Mouse (Mus musculus): ENCODE measurements around the gene Chrnb2. TPM values are rescaled to one million over a fixed set of nuclear protein-coding genes. Genes with fewer than 3 reads are reported as not detected.

Gene Chrnb2
- polyA plus RNA-seq, 1 experiment from 2014 or later = 28.1 TPM

GRCm38 (mm10) chr3:89799476-89799875 lies 35.0 kb upstream of the Chrnb2 start:
- Histone ChIP-seq H3K27ac (no peak overlapping the region), H3K9me3 (no peaks in the 10 kb centered on the region), H3K27me3 (no peaks in the 10 kb centered on the region), H3K4me2 (no peak overlapping the region), H3K9ac (no peak overlapping the region), H3K4me3 (no peak overlapping the region), H3K36me3 (no peaks in the 10 kb centered on the region), H3K4me1 (replicated peaks) (no peaks in the 10 kb centered on the region)
- no peak for ATAC-seq (ENCODE audit: low FRiP score)
- 12% methylated on average over 13 of the region's 13 CpGs for WGBS

DNA sequence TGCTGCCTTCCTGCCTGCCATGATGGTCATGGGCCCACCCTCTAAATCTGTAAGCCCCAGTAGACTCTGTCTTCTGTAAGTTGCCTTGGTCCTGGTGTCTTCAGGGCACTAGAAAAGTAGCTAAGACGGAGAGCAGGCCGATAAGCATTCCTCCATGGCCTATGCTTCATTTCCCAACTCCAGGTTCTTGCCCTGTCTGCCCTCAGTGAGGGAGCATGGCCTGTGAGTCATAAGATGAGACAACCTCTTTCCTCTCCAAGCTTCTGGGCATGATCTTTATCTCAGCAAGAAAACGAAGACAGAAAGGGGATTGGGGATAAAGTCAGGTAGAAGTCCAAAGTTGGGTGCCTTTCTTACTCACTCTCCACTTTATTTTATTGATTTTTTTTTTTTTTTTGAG lies 34.1 kb upstream of the Chrnb2 start:
- Histone ChIP-seq H3K4me1 (replicated peaks) (no peaks in the 10 kb centered on the region), H3K9ac (no peak overlapping the region), H3K27me3 (no peaks in the 10 kb centered on the region), H3K9me3 (no peaks in the 10 kb centered on the region), H3K4me2 (no peak overlapping the region), H3K27ac (no peak overlapping the region), H3K36me3 (no peaks in the 10 kb centered on the region), H3K4me3 (no peak overlapping the region)
- ATAC-seq (ENCODE audit: low FRiP score) = no peak
- WGBS = 88% methylated on average over 3 of the region's 3 CpGs

GRCm38 (mm10) chr3:89796358-89796757 lies 31.9 kb upstream of the Chrnb2 start:
- H3K4me1 ChIP-seq (replicated peaks) = no peaks in the 10 kb centered on the region
- H3K4me2 ChIP-seq = no peak overlapping the region
- H3K27ac ChIP-seq = no peak overlapping the region
- H3K9ac ChIP-seq = no peak overlapping the region
- no peaks in the 10 kb centered on the region for H3K36me3 ChIP-seq
- ATAC-seq (ENCODE audit: low FRiP score) = no peak
- no peak overlapping the region for H3K4me3 ChIP-seq
- H3K9me3 ChIP-seq = no peaks in the 10 kb centered on the region
- WGBS = 64% methylated on average over 4 of the region's 4 CpGs
- no peaks in the 10 kb centered on the region for H3K27me3 ChIP-seq

GRCm38 (mm10) chr3:89795746-89796145 lies 31.3 kb upstream of the Chrnb2 start:
- no peaks in the 10 kb centered on the region for H3K9me3 ChIP-seq
- H3K4me3 ChIP-seq = no peak overlapping the region
- 72% methylated on average over 5 of the region's 5 CpGs for WGBS
- H3K9ac ChIP-seq = no peak overlapping the region
- H3K4me2 ChIP-seq = no peak overlapping the region
- H3K36me3 ChIP-seq = no peaks in the 10 kb centered on the region
- no peaks in the 10 kb centered on the region for H3K4me1 ChIP-seq (replicated peaks)
- no peak overlapping the region for H3K27ac ChIP-seq
- no peaks in the 10 kb centered on the region for H3K27me3 ChIP-seq
- ATAC-seq (ENCODE audit: low FRiP score) = no peak

GRCm38 (mm10) chr3:89794616-89795015 lies 30.2 kb upstream of the Chrnb2 start:
- Histone ChIP-seq H3K4me3 (no peak overlapping the region), H3K4me2 (no peak overlapping the region), H3K9ac (no peak overlapping the region), H3K36me3 (no peaks in the 10 kb centered on the region), H3K9me3 (no peaks in the 10 kb centered on the region), H3K27ac (no peak overlapping the region), H3K27me3 (no peaks in the 10 kb centered on the region), H3K4me1 (replicated peaks) (no peaks in the 10 kb centered on the region)
- no peak for ATAC-seq (ENCODE audit: low FRiP score)
- WGBS = 62% methylated on average over 2 of the region's 2 CpGs

DNA sequence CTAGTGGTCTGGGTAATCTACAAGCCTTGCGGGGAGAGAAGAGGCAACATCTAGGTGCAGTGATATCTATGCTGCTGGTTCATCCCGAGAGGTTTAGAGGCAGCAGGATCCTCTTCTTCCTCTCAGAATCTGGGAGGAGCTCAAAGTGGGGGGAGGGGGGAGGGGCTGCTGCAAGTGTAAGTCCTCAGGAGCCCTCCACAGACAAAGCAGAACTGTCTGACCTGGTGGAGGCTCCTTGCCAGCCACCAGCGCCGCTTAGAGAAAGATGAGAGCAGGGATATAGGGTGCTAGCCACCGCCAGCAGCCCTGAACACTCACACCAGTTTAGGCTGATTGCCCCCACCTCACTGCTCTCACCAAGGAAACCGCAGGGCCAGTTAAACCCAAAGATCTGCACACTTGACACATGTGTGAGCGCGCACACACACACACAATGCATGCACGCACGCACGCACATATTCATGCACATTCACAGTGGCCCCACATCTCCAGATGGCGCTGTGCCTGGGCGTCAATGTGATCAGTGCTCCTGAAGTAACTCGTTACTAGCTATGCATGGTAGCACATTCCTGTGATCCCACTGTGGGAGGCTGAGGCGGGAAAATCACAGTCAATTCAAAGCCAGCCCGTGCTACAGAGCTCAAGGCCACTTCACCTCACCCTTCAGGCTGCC lies 24.4 kb upstream of the Chrnb2 start:
- ATAC-seq (ENCODE audit: low FRiP score) = no peak
- Histone ChIP-seq H3K27me3 (no peaks in the 10 kb centered on the region), H3K4me2 (no peak overlapping the region), H3K9ac (no peak overlapping the region), H3K4me3 (no peak overlapping the region), H3K27ac (no peak overlapping the region), H3K4me1 (replicated peaks) (peaks cover 9% of the 10 kb centered on the region), H3K9me3 (no peaks in the 10 kb centered on the region), H3K36me3 (peaks cover 3% of the 10 kb centered on the region)
- 76% methylated on average over 16 of the region's 16 CpGs for WGBS

- Histone ChIP-seq H3K36me3 (peaks cover 29% of the 10 kb centered on the region), H3K27ac (no peak overlapping the region), H3K4me3 (no peak overlapping the region), H3K9me3 (no peaks in the 10 kb centered on the region), H3K27me3 (no peaks in the 10 kb centered on the region), H3K4me1 (replicated peaks) (peaks cover 9% of the 10 kb centered on the region), H3K4me2 (no peak overlapping the region), H3K9ac (no peak overlapping the region)
- WGBS = 84% methylated on average over 6 of the region's 6 CpGs
- ATAC-seq (ENCODE audit: low FRiP score) = no peak
Observed at GRCm38 (mm10) chr3:89786275-89786674, 21.8 kb upstream of the Chrnb2 start.

DNA sequence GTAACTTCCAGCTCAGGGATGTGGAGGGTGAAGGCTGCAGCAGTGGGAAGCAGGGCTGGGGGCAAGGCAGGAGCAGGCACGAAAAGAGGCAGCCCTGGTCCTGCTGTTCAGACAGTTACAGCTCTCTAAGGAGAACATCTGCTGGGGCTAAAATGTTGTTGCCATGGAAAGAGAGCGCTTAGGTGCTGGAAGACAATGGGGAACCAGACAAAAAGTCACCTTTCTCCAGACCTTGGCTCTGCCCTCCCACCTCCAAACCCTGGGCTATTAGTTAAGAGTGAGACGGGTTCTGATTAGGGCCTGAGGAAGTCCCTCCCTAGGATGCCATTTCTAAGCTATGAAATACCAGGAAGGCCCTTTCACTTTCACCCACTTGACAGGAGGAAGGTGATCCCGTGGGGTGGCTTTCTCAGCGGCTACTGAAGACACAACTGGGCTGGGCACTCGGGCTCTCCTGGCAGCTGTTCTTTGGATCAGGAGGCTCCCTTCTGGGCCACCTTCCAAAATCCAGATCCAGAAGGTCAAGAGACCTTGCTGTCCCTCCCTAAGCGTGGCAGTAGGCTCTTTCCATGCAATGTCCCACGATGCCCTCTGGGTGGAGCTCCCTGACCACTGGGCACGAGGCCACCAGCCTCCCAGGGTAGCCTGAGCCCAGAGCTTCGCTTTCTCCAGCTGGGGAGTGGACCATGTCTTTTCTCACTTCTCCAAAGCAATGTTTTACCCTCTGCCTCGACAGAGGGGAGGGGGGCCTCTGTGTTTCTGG lies 20.7 kb upstream of the Chrnb2 start:
- Histone ChIP-seq H3K4me3 (no peak overlapping the region), H3K27ac (no peak overlapping the region), H3K9ac (peak overlapping the region; percentile 24; the same call in 1 of the 2 replicates), H3K4me1 (replicated peaks) (peaks cover 9% of the 10 kb centered on the region), H3K9me3 (no peaks in the 10 kb centered on the region), H3K27me3 (no peaks in the 10 kb centered on the region), H3K4me2 (no peak overlapping the region), H3K36me3 (peaks cover 40% of the 10 kb centered on the region)
- 28% methylated on average over 11 of the region's 11 CpGs for WGBS
- no peak for ATAC-seq (ENCODE audit: low FRiP score)

GRCm38 (mm10) chr3:89781640-89782039 lies 17.2 kb upstream of the Chrnb2 start:
- peaks cover 10% of the 10 kb centered on the region for H3K4me1 ChIP-seq (replicated peaks)
- no peak overlapping the region for H3K4me2 ChIP-seq
- no peak overlapping the region for H3K9ac ChIP-seq
- H3K36me3 ChIP-seq = peaks cover 74% of the 10 kb centered on the region
- WGBS = 89% methylated on average over 5 of the region's 5 CpGs
- H3K4me3 ChIP-seq = no peak overlapping the region
- H3K9me3 ChIP-seq = no peaks in the 10 kb centered on the region
- H3K27ac ChIP-seq = no peak overlapping the region
- no peak for ATAC-seq (ENCODE audit: low FRiP score)
- H3K27me3 ChIP-seq = no peaks in the 10 kb centered on the region

DNA sequence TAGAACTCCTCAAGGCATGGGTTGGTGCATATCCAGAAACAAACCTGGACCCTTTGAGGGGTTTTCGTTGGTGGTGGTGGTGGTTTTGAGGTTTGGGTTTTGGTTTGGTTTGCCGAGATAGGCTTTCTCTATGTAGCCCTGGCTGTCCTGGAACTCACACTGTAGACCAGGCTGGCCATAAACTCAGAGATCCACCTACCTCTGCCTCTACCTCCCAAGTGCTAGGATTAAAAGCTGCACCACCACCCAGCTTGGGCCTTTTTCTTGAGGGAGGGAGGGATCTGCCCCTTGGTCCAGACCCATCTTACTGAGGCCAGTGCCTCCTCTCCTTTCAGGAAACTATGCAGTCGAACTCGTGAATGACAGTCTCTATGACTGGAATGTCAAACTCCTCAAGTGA lies 15.7 kb upstream of the Chrnb2 start:
- Histone ChIP-seq H3K9ac (no peak overlapping the region), H3K9me3 (no peaks in the 10 kb centered on the region), H3K27me3 (no peaks in the 10 kb centered on the region), H3K36me3 (peaks cover 83% of the 10 kb centered on the region), H3K4me2 (no peak overlapping the region), H3K4me3 (no peak overlapping the region), H3K4me1 (replicated peaks) (peaks cover 21% of the 10 kb centered on the region), H3K27ac (no peak overlapping the region)
- ATAC-seq (ENCODE audit: low FRiP score) = no peak
- 89% methylated on average over 4 of the region's 4 CpGs for WGBS

GRCm38 (mm10) chr3:89776001-89776400 lies 11.6 kb upstream of the Chrnb2 start:
- no peaks in the 10 kb centered on the region for H3K9me3 ChIP-seq
- WGBS = 87% methylated on average over 4 of the region's 4 CpGs

GRCm38 (mm10) chr3:89774236-89774960 lies 10.0 kb upstream of the Chrnb2 start:
- Histone ChIP-seq H3K9ac (peak overlapping the region; percentile 100), H3K27me3 (no peaks in the 10 kb centered on the region), H3K36me3 (peaks cover 36% of the 10 kb centered on the region), H3K4me1 (replicated peaks) (peaks cover 49% of the 10 kb centered on the region), H3K27ac (peak overlapping the region; percentile 98), H3K9me3 (no peaks in the 10 kb centered on the region), H3K4me2 (peak overlapping the region; percentile 82), H3K4me3 (peak overlapping the region; percentile 97)
- WGBS = 54% methylated on average over 15 of the region's 15 CpGs
- ATAC-seq (ENCODE audit: low FRiP score) = no peak

More at GRCm38 (mm10) chr3:89776001-89776400, 11.6 kb upstream of the Chrnb2 start:
- H3K27ac ChIP-seq = no peak overlapping the region
- peaks cover 41% of the 10 kb centered on the region for H3K4me1 ChIP-seq (replicated peaks)
- H3K36me3 ChIP-seq = peaks cover 52% of the 10 kb centered on the region
- H3K9ac ChIP-seq = peak overlapping the region; percentile 100; the same call in 1 of the 2 replicates
- no peak overlapping the region; the same call in 1 of the 2 replicates for H3K4me2 ChIP-seq
- no peak for ATAC-seq (ENCODE audit: low FRiP score)
- H3K27me3 ChIP-seq = no peaks in the 10 kb centered on the region
- no peak overlapping the region for H3K4me3 ChIP-seq
